Mouse (Mus musculus) kidney, postnatal 14 days (tissue): ENCODE results near the gene Zbtb17.

Source experiments
- DNase-seq: peaks from one replicate; pipeline ENCODE4 v3.0.0; 2022; ENCODE audit warnings: mixed read lengths

The Zbtb17 gene

GRCm38 (mm10) chr4:141426796-141427745, 17.4 kb upstream of the Zbtb17 start:
- DNase-seq = no peak

GRCm38 (mm10) chr4:141427921-141428320, 16.5 kb upstream of the Zbtb17 start:
- DNase-seq = no peak

- DNase-seq = no peak
Measured at GRCm38 (mm10) chr4:141429381-141429780, 15.1 kb upstream of the Zbtb17 start.

DNA sequence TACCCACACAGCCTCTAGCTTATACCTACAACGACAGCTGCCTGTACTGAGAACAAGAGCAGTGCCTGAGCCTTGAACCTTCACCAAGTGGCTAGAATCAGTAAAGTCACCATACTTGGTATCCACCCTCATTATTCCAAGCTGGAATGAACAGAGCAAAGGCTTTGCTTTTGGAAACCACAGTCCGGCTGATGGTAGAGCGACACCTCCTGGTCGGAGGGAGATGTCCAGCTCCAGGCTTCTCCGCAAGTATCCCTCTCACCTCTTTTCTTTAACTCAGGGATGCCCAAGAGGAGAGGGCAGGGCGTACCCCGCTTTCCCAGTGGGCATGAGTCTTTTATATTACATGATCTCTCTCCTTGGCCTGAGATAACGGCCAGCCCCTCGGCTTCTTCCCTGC, 14.6 kb upstream of the Zbtb17 start:
- DNase-seq = peak; percentile 68

GRCm38 (mm10) chr4:141430997-141431396, 13.5 kb upstream of the Zbtb17 start:
- DNase-seq = peak; percentile 83

DNA sequence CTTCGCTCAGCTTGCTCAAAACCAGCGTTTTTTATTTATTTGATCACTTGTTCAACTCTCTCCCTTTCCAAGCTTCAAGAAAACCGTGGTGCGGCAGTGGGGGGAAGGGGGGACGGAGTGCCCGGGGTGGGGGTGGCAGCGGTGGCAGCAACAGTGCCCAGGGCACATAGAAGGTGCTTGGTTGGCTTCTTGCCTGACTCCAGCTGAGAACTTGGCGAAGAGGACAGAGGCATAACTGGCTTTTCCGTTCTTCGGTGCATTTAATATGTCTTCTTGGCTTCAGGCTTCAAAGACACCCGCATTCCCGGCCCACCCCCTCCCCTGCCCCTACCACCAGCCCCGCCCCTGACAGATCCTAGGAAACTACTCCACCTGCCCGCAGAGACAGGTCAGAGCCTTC, 11.8 kb upstream of the Zbtb17 start:
- DNase-seq = peak; percentile 55

DNA sequence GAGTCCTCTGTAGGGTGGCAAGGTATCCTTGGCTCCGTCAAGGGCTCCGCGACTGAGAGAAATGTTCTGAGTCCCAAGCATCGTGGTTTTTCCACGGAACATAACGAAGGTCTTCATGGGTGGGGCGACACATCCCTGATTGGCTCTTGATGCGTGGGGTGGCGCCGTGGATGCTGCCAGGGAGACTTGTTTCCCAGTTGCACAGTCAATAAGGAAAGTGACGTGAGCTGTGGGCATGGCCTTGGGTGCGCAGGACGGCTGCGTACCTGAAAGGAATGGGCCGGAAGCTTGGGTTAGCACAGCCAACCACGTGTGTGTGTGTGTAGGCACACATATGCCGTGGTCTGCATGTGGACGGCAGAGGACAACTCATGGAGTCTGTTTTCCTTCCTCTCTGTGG, 11.3 kb upstream of the Zbtb17 start:
- no peak for DNase-seq

DNA sequence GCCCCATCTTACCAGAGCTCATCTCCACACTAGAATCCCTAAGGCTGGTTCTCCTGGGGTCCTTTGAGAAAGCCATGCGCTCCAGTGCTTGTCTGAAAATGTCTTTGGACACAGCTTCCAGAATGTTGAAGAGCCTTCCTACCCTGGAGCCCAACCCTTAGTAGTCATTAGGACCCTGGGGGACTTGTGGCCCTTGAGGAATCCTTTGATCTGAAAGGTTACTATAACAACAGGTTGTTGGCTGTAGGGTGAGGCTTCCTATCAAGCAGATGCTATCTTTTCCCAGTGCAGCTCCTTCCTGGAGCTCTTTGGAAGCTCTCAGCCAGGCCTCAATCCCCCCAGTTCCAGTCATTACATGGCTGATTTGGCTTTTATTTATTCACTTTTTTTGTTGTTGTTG, 8.5 kb upstream of the Zbtb17 start, which contains the start of gene Srarp:
TSS of gene Srarp (minus strand) at position 132 of the 400 bp plus-strand sequence.
- DNase-seq = no peak

DNA sequence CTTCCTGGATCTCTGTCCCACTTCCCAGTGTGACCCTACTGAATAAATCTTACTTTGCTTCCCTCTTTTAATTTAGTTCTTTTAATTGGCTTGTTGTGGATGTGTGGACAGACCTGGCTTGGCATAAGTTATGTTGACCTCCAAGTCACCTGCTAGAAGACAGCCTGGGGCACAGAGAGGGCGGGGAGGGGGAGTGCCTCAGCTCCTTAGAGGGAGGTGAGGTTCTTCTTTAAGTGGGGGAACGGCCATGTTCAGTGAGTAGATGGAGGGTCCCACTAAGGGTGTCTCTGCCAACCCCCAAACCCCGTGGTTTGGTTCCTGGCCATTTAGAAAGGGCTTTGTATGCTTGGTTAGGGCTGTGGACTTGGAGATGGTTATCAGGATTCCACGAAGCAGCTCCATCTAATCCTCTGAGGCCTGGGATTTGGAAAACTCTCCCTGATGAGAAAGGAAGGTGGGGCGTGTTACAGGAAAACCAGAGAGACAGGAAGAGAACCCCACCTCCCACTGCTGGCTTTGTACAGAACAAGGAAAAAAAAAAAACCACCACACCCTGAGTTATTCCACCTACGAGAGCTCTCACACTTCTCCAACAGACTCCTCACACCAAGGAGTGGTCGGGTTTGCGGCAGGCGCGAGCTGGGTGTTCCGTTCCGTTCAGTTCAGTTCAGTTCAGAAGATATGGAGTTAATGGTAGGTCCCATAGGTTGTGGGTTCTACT, 5.2 kb upstream of the Zbtb17 start:
- peak; percentile 54 for DNase-seq

GRCm38 (mm10) chr4:141440877-141441276, 3.6 kb upstream of the Zbtb17 start:
- DNase-seq = peak; percentile 79

DNA sequence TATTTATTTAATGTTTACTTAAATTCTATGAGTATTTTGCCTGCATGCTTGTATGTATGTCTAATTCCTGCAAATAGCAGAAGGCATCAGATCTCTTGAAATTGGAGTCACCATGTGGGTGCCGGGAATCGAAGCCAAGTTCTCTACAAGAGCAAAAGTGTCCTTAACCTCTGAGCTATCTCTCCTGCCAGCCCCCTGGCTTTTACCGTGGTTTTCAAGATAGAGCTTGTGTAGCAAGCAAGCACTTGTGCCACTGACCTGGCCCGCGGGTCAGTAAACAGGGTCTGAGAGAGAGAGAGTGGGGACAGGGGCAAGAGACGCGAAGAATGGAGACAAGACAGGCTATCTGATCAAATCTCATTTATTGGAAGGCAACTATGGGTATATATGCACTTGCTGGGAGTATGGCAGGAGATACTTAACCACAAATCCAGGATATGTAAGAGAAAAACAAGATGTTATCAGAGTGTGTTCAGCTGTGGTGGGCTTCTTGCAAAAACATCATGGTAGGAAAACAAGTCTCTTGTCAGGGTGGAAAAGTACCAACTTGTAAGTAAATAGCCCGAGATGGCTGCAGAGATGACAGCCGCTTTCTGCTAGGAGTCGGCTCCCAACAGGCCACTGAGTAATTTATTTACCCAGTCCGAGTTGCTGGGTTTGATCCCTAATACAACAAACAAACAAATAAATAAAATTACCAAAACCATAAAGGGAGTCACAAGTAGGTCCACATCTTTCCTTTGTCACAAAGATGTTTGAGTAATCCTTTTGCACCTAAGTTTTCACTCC, 619 bp upstream of the Zbtb17 start:
- DNase-seq = no peak

GRCm38 (mm10) chr4:141445328-141445720, 870 bp downstream of the Zbtb17 start:
- DNase-seq = no peak

DNA sequence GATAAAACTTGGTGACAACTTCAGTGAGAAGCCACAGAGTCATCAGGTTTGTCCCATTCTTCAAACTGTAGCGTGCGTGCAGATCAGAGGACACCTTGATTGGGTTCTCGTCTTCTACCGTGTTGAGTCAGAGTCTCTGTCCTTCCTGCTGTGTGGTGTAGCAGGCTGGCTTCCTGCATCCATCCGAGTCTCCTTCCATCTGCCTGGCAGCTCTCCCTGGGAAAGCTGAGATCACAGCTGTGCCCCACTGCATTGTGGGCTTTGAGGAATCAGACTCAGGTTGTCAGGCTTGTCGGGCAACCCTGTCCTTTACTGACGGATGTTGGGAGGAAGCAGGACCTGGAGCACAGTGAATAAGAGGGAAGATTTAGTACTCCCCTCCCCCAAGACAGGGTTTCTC, 1.8 kb downstream of the Zbtb17 start:
- no peak for DNase-seq

DNA sequence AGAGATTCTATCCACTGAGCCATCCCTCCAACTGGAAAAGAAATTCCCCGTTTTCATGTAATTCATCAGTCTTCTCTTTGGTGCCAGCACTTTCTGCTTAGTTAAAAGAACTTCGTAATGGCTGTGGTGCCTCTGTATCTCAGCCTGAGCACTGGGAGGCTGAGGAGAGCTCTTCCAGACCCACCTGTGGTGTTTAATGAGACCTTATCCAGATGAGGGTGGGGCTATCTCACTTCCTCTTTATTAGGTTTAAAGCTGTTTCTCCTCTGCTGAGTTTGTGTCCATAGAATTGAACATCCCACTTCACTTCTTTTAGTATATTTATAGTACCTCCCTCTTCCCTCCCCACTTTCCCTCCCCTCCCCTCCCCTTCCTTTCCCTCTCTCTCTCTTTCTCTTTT, 6.8 kb downstream of the Zbtb17 start:
- no peak for DNase-seq

DNA sequence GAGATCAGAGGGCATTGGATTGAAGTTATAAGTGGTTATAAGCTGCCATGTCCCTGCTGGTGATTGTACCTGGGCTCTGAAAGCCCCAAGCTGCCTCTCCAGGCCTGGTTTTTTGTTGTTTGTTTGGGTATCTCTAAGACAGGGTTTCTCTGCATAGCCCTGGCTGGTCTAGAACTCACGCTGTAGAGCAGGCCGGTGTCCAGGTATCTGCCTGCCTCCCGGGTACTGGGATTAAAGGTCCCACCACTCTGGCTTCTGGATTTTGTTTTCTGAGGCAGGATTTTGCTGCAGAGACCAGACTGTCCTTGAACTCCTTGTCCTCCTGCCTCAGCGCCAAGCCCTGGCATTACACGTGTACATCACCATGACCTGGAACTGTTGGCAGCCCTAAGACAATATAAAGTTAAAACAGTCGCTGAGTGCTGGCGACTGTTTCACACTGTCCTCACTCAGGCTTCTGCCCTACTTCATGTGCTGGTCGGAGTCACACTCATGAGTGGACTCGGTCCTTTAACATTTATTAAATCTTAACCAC, 7.5 kb downstream of the Zbtb17 start:
- DNase-seq = no peak

DNA sequence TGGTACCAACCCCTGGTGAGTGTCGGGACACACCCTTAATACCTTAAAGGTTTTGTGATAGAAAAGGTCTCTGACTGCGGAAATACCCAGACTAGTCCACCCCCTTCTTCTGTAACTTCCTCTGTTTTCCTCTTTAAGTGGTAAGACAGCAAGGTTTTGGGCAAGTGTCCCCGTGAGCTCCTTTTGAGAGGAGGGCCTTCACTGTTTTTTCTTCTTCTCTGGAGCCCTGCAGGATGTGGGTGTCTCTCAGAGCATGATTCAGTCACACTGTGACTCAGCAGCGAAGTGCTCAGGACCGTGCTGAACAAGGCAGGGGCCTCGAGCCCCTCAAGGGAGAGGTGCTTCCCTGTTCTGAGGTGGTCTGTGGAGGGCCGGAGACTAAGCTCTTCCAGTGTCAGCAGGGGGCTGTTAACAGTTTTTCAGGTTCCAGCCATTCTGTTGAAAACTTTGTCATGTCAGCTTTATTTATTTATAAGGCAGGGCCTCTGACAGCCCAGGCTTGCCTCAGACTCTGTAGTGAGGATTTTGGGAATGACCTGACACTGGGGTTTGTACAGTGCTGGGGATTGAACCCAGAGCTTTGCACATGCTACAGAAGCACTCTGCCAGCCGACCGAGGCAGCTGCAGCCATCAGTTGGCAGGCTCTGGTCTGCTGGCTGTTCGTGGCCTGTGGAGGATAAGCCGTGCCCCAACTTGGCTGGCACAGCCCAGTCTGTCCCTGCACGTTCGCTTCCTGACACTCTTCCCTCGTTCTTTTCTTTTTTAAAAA, 10.3 kb downstream of the Zbtb17 start:
- no peak for DNase-seq

- DNase-seq = no peak
Measured at GRCm38 (mm10) chr4:141455526-141455925, 11.1 kb downstream of the Zbtb17 start.

GRCm38 (mm10) chr4:141456193-141456938, 11.9 kb downstream of the Zbtb17 start:
- DNase-seq = no peak

DNA sequence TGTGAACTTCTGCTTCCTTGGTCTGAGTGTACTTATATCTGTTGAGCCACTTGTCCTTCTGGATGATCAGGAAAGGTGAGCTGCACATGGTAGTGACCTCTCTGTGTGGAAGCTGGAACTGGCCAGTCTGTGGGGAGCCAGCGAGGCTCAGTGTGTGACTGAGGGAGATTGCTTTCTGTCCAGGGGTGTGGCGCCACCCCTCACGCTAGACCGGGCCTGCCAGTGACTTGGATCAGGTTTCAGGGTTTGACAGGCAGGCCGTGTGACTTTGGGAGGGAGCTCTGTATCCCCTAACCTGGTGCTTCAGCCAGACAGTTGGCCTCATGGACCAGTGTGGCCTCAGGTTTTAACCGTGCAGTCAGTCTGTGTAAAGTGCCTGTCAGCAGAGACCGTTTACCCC, 13.8 kb downstream of the Zbtb17 start:
- DNase-seq = peak; percentile 55

- DNase-seq = no peak
Measured at GRCm38 (mm10) chr4:141458888-141459287, 14.4 kb downstream of the Zbtb17 start.

DNA sequence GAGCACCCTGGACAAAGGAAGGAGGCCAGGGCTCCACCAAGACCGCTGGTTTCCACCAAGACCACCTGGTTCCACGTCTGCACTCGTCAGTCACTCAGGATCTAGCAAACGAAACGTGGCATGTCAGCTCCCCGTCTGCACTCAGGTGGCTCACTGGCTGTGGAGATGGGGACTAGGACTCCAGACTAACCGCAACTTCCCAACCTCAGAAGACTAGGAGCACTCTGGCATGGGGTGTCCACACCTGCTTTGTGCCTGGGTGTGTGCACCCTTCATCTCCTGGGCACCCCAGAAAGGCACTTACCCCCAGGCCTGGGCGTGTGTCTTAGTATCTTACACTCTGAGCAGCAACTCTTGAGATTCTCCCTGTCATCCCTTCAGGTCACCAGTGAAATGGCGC, 15.3 kb downstream of the Zbtb17 start:
- no peak for DNase-seq
